Mouse (Mus musculus): ENCODE measurements around the gene Zbtb11. TPM values are rescaled to one million over a fixed set of nuclear protein-coding genes. Genes with fewer than 3 reads are reported as not detected.

Gene Zbtb11
- polyA plus RNA-seq, 1 experiment = 26.8 TPM

DNA sequence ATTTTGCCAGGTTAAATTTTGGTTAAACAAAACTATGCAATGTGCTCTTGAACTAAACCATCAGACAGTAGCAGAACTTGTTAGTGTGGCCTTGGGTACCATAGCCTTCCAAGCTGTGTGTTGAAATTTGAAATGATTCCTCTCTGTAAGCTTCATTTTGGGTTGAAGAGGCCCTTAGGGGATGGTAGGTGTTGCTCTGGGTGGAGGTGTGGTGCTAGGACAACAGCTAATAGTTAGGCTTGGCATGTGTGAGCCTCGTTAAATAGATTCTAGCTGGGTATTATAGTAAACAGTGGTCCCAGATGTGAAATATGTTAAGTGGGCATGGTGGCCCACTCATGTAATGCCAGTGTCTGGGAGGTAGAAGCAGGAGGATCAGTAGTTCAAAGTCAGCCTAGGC is 6.5 kb upstream of the Zbtb11 start:
- DNase-seq (ENCODE audit: extremely low spot score in 1 of 2, low spot score in 1 of 2) = no peak

DNA sequence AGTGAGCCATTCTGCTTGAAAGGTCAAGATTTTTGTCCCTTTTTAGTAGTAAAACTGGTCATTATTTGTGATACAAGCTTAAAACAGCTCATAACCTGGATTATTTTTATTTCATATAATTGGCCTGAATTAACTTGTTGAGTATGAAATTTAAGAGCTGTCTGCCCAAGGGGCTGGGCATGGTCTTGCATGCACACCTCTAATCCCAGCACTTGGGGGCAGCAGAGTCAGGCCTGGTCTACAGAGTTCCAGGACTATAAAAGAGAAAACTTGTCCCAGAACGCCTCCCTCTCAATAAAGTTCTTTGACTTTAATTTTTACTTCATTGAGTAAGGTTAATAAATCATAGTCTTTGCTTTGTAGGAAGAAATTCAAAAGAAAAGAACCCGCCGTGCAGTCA is 4.5 kb upstream of the Zbtb11 start:
- DNase-seq (ENCODE audit: extremely low spot score in 1 of 2, low spot score in 1 of 2) = peak in 1 of 2 experiments; percentile 32

DNA sequence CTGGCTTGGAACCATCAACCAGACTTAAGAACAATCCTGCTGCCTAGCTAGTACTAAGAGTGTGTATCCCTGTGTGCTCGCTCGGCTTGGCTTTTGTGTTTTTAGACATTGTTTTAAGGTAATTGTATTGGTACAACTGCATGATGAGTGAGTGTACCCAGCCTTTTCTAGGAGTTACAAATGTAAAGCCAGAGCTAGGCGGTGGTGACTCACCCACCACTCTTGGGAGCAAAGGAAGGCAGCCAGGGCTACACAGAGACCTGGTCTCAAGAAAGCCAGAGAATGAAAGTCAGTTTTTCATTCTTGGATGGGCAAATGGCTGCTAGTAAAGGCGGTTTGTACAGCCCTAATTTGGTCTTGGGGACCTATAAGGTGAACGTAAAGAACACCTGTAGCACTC is 3.3 kb upstream of the Zbtb11 start:
- DNase-seq (ENCODE audit: extremely low spot score in 1 of 2, low spot score in 1 of 2) = no peak

GRCm38 (mm10) chr16:55971735-55972615 is 1.7 kb upstream of the Zbtb11 start:
- DNase-seq (ENCODE audit: extremely low spot score in 1 of 2, low spot score in 1 of 2) = no peak

DNA sequence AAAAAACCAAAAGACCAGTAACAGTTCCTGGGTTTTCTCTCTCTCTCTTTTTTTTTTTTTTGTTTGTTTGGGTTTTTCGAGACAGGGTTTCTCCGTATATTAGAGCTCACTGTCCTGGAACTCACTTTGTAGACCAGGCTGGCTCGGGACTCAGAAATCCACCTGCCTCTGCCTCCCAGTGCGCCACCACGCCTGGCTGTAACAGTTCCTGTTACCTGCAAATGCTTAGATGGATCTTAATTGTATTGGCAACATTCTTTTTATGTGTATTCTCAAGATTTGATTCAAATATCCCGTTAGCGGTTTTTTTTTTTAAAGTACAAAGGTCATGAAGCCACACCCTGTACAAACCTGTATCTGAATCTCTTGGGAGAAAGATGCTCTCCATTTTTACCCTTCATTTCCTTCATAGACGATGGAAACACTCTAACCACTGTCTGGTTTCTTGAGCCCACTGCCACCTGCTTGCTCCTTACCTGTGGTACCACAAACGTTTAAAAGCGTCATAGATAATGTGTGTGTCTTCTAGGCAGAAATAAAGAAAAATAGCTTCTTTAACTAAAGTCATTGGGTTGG is 969 bp upstream of the Zbtb11 start:
- no peak for DNase-seq (ENCODE audit: extremely low spot score in 1 of 2, low spot score in 1 of 2)

DNA sequence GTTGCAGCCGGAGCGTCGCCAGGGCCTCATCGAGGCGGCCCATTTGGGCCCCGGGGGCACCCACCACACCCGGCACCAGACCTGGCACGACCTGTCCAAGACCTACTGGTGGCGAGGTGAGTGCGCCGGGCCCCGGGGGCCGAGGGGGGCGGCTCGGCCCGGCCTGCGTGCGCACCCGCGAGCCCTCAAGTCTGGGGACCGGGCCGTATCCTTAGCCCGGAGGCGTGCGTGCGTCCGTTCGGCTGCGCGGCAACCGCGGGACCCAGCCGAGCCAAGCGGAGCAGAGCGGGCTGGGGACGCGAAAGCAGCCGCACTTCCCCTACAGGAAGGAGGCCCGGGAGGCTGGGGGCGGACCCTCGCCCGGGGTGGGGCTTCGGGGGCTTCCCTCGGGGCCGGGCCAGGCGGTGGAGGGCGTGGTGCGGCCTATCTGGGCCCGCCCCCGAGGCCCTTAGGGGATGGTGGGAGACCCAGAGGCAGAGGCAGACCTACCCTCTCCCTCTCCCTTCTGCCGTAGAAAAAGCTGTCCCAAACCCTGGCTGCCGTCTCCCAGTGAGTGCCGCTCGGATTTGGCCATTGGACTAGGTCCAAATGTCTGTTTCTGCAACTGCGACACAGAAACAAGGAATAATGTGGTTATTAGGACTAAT is 696 bp downstream of the Zbtb11 start:
- DNase-seq (ENCODE audit: extremely low spot score in 1 of 2, low spot score in 1 of 2) = peak; percentile 29 to 83

DNA sequence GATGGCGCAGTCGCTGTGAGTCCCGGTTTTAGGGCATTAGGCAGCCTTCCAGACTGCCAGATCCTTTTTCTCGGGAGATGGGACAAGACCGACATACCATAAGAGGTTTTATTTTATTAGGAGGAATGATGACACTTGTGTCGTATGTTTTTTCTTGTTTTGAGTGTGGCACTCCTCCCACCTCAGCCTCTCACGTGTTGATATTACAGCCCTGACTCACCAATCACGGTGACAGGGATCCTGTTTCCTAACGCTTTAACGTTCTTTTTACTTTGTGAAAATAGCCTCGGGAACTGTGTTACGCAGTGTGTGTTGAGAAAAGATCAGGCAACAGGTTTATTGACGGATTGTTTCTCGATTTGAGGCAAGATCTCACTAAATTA is 1.2 kb downstream of the Zbtb11 start:
- DNase-seq (ENCODE audit: extremely low spot score in 1 of 2, low spot score in 1 of 2) = peak in 1 of 2 experiments; percentile 38

DNA sequence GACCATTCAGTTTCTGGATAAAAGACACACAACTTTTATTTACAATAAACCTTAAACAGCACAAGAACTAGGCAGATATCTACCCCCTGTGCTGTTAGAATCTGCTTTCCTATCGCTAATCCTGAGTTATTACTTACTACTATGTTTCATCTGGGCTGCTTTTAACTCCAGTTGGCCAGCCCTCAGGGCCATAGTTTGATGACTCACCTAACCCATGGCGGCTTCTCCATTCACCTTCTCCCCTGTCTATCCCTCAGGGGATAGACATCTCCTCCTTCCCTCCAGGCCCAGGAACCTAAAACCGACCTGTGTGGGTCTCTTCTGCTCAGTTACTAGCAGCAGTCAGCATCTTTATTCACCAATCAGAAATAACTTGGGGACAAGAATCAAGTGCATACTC is 12.3 kb downstream of the Zbtb11 start:
- no peak for DNase-seq (ENCODE audit: extremely low spot score in 1 of 2, low spot score in 1 of 2)

GRCm38 (mm10) chr16:55990311-55990710 is 16.6 kb downstream of the Zbtb11 start:
- no peak for DNase-seq (ENCODE audit: extremely low spot score in 1 of 2, low spot score in 1 of 2)

DNA sequence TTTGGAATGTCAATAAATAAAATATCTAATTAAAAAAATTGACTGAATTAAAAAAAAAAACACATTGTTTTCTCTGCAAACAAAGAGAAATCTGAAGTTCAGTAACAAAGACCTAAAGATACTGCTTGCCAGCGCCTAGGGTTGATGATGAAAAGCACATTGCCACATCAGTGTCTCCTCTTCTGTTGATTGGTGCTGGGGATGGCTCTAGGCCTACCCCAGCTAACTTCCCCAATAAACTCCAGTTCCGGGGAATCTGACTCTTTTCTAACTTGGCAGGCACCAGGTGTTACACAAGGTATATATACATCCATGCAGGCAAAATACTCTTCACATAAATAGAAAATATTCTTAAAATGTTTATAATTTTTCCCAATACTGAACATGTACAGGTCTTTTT is 20.6 kb downstream of the Zbtb11 start:
- no peak for DNase-seq (ENCODE audit: extremely low spot score in 1 of 2, low spot score in 1 of 2)

DNA sequence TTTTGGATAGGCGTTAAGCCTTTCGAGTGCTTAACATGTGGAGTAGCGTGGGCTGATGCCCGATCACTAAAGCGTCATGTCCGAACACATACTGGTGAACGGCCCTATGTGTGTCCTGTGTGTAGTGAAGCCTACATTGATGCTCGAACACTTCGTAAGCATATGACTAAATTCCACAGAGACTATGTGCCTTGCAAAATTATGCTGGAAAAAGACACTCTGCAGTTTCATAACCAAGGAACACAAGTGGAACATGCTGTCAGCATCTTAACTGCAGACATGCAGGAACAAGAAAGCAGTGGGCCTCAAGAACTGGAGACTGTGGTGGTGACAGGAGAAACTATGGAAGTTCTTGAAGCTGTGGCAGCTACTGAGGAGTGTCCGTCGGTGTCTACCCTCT is 33.1 kb downstream of the Zbtb11 start:
- peak in 1 of 2 experiments; percentile 27 for DNase-seq (ENCODE audit: extremely low spot score in 1 of 2, low spot score in 1 of 2)

DNA sequence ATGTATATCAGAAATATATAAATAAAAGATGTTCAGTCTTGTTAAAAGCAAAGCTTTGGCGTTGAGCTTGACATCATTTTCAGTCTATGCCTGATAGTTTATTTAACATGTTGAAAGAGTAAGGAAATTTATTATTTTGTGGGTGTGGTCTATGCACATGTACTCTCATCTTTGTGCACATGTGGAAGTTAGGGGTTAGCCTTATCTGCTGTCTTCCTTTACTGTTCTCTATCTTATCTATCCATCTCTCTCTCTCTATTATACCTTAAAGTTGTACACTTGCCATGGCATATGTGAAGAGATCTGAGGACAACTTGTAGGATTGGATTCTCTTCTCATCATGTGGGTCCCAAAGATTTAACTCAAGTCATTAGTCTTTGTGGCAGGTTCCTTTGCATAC is 35.2 kb downstream of the Zbtb11 start:
- no peak for DNase-seq (ENCODE audit: extremely low spot score in 1 of 2, low spot score in 1 of 2)

GRCm38 (mm10) chr16:56012789-56013743 is 39.4 kb downstream of the Zbtb11 start:
- no peak for DNase-seq (ENCODE audit: extremely low spot score in 1 of 2, low spot score in 1 of 2)

- no peak for DNase-seq (ENCODE audit: extremely low spot score in 1 of 2, low spot score in 1 of 2)
These were observed 40.4 kb downstream of the Zbtb11 start for GRCm38 (mm10) chr16:56014076-56014475.

DNA sequence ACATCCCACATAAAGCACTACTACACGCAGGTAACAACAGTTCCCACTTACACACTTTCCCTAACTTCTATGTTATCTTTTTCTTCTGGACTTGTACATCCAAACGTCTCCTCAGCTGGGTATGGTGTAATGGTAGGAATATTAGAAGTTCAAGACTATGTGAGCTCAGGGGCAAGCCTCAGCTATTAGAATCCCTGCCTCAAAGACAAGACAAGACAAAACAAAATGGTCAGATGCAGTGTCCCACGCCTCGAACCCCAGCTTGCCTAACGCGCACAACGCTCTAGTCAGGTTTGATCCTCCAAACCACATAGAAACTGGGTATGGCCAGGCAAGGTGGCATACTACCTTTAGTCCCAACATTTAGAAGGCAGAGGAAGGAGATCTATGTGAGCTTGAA is 46.0 kb downstream of the Zbtb11 start:
- DNase-seq (ENCODE audit: extremely low spot score in 1 of 2, low spot score in 1 of 2) = no peak

GRCm38 (mm10) chr16:56027854-56028629 is 54.4 kb downstream of the Zbtb11 start:
- no peak for DNase-seq (ENCODE audit: extremely low spot score in 1 of 2, low spot score in 1 of 2)

DNA sequence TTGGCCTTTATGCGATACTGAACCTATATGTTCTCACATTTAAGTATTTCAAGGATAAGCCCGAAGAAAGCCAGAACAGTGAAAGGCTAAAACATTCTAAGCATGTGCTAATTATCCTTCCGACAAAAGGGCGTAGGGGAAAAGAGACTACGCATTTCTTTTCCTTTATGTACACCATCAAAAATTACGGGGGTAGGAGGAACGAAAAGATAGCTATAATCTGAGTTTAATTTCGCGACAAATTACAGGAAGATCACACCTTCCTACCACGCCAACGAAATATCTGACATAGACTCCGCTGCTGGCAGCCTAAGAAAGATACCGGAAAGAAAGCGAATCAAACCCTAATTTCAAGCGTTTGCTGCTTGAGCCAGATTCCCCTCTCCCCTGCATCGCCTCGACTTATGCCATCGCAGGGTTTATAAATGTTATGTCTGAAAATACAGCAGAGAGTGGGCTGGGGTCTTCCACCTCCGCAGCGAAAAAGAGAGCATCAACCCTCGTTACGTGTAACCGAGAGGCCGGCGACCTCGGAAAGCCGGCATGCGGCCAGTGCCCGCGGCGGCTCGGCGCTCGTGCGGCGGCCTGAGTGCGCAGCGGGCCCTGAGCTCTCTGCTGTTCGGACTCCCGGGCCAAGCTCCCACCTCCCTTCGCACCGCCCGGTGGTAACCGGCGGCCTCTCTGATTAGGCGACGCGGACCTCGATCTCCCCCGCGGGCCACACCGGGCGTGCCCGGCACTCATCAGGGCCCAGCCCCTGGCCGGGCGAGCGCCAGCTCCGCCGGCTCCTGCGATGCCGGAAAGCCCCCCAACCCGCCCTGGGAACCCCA is 55.3 kb downstream of the Zbtb11 start:
- peak in 1 of 2 experiments; percentile 34 for DNase-seq (ENCODE audit: extremely low spot score in 1 of 2, low spot score in 1 of 2)

GRCm38 (mm10) chr16:56029661-56030082 is 56.0 kb downstream of the Zbtb11 start, which contains the start of gene Pcnp:
Pcnp (minus strand) TSS chr16:56029739.
- peak; percentile 95 to 98 for DNase-seq (ENCODE audit: extremely low spot score in 1 of 2, low spot score in 1 of 2)

GRCm38 (mm10) chr16:56034566-56034965 is 60.9 kb downstream of the Zbtb11 start:
- DNase-seq (ENCODE audit: extremely low spot score in 1 of 2, low spot score in 1 of 2) = no peak
